Mouse (Mus musculus) CH12.LX (cell line): ENCODE data around the gene Ggps1.

Experiments
- CTCF ChIP-seq, 2 experiments: IDR thresholded peaks in 1 of 2; conservative IDR thresholded peaks in 1 of 2; 2 replicates each; pipeline ENCODE4 v1.5.1; 2011 to 2012; ENCODE audit warnings: low read depth in 2 of 2, low read length in 2 of 2, improper control_type of control experiment in 1 of 2, inconsistent platforms in 1 of 2, mild to moderate bottlenecking in 1 of 2, moderate library complexity in 1 of 2
- E2F4 ChIP-seq: IDR thresholded peaks from 2 replicates; pipeline ENCODE4 v1.6.1; 2011; ENCODE audit warnings: low read depth, low read length, improper control_type of control experiment; ENCODE audit not compliant: insufficient replicate concordance
- EP300 ChIP-seq: IDR thresholded peaks from 2 replicates; pipeline ENCODE4 v1.6.1; 2011; ENCODE audit warnings: low read length, improper control_type of control experiment
- ETS1 ChIP-seq: conservative IDR thresholded peaks from 2 replicates; pipeline ENCODE4 v1.6.1; 2012; ENCODE audit warnings: low read depth, mild to moderate bottlenecking, inconsistent platforms, low read length, improper control_type of control experiment, moderate library complexity
- KAT2A ChIP-seq: IDR thresholded peaks from 2 replicates; pipeline ENCODE4 v1.6.1; 2012; ENCODE audit warnings: low read length, improper control_type of control experiment, inconsistent platforms; ENCODE audit not compliant: insufficient replicate concordance
- MXI1 ChIP-seq: IDR thresholded peaks from 2 replicates; pipeline ENCODE4 v1.6.1; 2011; ENCODE audit warnings: mild to moderate bottlenecking, low read depth, low read length, improper control_type of control experiment
- NRF1 ChIP-seq: IDR thresholded peaks from 2 replicates; pipeline ENCODE4 v1.6.1; 2014; ENCODE audit warnings: low read depth, mild to moderate bottlenecking, inconsistent platforms, low read length, improper control_type of control experiment, moderate library complexity
- POLR2A ChIP-seq: IDR thresholded peaks from 2 replicates; pipeline ENCODE4 v1.6.1; 2011; ENCODE audit warnings: low read depth, mild to moderate bottlenecking, improper control_type of control experiment, low read length
- POLR2AphosphoS2 ChIP-seq: IDR thresholded peaks from 2 replicates; pipeline ENCODE4 v1.6.1; 2011; ENCODE audit warnings: low read depth, low read length, improper control_type of control experiment
- ZKSCAN1 ChIP-seq: IDR thresholded peaks from 2 replicates; pipeline ENCODE4 v1.6.1; 2012; ENCODE audit warnings: low read depth, inconsistent platforms, low read length, improper control_type of control experiment, borderline replicate concordance

DNA sequence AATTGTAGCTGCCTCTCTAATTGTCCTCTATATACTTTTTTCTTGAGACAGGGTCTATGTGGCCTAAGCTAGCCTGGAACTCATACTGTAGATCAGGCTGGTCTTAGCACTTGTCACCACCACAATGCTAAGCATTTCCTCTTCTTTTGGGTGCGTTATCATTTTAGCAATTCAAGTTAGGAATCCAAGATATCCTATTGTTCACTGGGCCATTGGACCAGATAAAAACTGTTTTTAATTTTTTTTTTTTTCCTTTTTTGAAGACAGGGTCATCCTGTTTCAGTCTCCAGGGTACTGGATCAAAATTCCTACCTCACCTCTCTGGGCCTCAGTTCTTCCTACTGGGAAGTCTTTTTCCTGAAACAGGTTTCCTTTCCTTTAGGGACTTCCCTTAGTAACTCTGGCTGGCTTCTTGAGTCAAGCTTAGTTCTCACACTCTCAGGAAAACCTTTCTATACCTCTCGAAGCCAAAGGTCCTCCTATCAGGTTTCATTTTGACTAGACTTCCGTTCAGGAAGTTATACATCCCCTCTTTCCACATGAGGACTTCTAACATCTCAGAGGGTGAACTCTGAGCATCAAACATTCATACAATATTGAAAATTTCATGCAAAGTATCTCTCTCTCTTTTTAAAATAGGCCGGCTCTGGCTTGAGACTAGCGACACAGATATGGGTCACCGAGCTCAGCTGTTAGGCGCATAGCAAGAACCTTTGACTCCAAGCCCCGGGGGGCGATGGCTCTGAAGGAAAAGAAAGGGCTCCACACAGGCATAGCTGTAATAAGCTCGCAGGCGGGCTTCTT lies 877 bp downstream of the Ggps1 start:
- TF ChIP-seq MXI1, result peak; percentile 53; the same call in 1 of the 2 replicates
- TF ChIP-seq ETS1, result peak; percentile 65
- TF ChIP-seq EP300, result peak; percentile 86
- TF ChIP-seq KAT2A, result no peak
- no peak for TF ChIP-seq E2F4
- TF ChIP-seq CTCF (conservative IDR thresholded peaks at IDR 0.05 in 1 of 2, IDR thresholded peaks at IDR 0.05 in 1 of 2; ENCODE audit: low read depth in 2 of 2, low read length in 2 of 2), result no peak
- TF ChIP-seq POLR2A, result no peak
- TF ChIP-seq POLR2AphosphoS2, result no peak
- TF ChIP-seq NRF1, result no peak
- no peak for TF ChIP-seq ZKSCAN1
